Mouse (Mus musculus): ENCODE data around the gene Igf2bp2.

- TF ChIP-seq CTCF (IDR thresholded peaks at IDR 0.05; ENCODE audit: control insufficient read depth, insufficient read depth, insufficient replicate concordance, low read depth, low read length) (no peak), POLR2A (IDR thresholded peaks at IDR 0.05; ENCODE audit: control insufficient read depth, low read depth, low read length) (no peak)
These were observed 1.6 kb downstream of the Igf2bp2 start for GRCm38 (mm10) chr16:22161351-22162065.

Data from testis, adult 2 months (tissue).